Mouse (Mus musculus): Measurements from ENCODE around the gene Adck1. TPM values are rescaled to one million over a fixed set of nuclear protein-coding genes. Genes with fewer than 3 reads are reported as not detected.
"Not testable (repeated sequence)": the region's sequence is repeated elsewhere in the genome, so short reads cannot be mapped to it uniquely, and the experiment has no call there.

The Adck1 gene
- total RNA-seq (2021): 21.8 and 25.1 TPM in 2 replicates
- long read RNA-seq, experiment 1, transcript Adck1-202 (11 exons, 2,199 nt): minor isoform, 15 of 56 reads
- long read RNA-seq, experiment 1, transcript Adck1-204 (11 exons, 2,253 nt): minor isoform, 6 of 56 reads
- long read RNA-seq, experiment 1, transcript Adck1-201 (11 exons, 2,158 nt): major isoform, 16 of 56 reads
- long read RNA-seq, experiment 1, partial matches to known transcripts: 5 of 56 reads
- long read RNA-seq, experiment 1, other reads (novel, unspliced or antisense): 14 of 56 reads
- long read RNA-seq, experiment 2, transcript Adck1-201 (11 exons, 2,158 nt): major isoform, 14 of 42 reads
- long read RNA-seq, experiment 2, transcript Adck1-202 (11 exons, 2,199 nt): minor isoform, 11 of 42 reads
- long read RNA-seq, experiment 2, partial matches to known transcripts: 6 of 42 reads
- long read RNA-seq, experiment 2, other reads (novel, unspliced or antisense): 6 of 42 reads

GRCm38 (mm10) chr12:88360441-88361119 lies at the start of gene Adck1:
Gene Adck1 (plus strand): TSS chr12:88360554.
- DNase-seq: peak; percentile 93

DNA sequence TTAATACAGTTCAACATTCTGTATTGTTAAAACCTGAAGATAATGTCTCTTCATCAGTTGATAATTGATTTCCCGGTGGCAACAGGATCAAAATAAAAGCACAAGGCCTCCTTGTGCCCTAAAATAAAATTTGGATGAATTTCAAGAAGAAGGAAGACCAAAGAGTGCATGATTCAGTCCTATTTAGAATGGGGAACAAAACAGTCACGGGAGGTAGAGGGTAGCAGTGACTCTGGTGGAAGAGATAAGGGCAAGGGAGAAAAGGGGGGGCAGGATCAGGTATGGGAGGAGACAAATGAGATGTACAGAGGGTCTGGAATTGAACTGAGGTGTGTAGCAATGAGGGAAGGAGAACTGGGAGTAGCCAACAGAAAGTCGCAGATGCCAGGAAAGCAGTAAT lies 45.8 kb upstream of the Adck1 start:
- no peak for DNase-seq

- not testable (repeated sequence) for DNase-seq
These were observed 36.4 kb upstream of the Adck1 start, which contains the start of gene Gm5039 for GRCm38 (mm10) chr12:88323926-88324325. Gene Gm5039 (minus strand): TSS chr12:88324026.

GRCm38 (mm10) chr12:88336662-88337413 lies 23.5 kb upstream of the Adck1 start:
- not testable (repeated sequence) for DNase-seq

DNA sequence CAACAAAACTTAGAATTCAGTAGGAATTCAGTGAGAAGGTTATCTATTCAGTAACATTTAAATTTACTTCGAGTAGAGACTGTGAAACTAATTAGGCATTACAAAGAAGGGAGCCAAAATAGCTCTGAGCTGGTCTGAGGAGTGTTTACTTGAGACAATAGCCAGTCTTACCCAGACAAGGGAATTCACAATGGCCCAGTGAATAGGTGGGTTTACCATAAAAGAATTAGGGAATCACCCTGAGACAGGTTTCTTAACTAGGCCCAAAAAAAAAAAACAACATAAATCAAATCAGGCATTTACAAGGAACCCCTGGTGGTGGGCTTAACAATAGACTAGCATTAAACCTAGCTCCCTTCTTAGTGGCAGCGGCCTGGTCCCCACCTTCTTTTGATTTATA lies 19.1 kb upstream of the Adck1 start:
- not testable (repeated sequence) for DNase-seq

GRCm38 (mm10) chr12:88354182-88354702 lies 6.1 kb upstream of the Adck1 start:
- peak; percentile 12 for DNase-seq

- DNase-seq: no peak
These were observed 729 bp downstream of the Adck1 start for GRCm38 (mm10) chr12:88361120-88361445.

- no peak for DNase-seq
These were observed 7.3 kb downstream of the Adck1 start for GRCm38 (mm10) chr12:88367673-88368072.

DNA sequence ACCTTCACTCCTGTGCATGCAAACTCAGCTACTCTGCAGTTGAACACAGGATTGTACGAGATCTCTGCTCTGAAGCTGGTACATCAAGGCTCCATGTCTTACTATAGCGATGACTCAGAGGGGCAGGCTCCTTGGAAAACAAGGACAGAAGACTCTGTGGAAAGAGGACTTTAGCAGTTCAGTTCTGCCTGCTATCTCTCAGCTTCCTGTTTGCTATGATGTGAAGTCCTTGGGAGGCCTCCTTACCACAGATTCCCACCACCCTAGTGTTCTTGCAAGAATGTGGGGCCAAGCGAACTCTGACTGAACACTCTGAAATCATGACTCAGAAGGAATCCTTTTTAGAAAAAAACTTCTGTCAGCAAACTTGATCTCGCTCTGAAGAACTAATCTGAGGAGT lies 8.3 kb downstream of the Adck1 start:
- peak; percentile 33 for DNase-seq

DNA sequence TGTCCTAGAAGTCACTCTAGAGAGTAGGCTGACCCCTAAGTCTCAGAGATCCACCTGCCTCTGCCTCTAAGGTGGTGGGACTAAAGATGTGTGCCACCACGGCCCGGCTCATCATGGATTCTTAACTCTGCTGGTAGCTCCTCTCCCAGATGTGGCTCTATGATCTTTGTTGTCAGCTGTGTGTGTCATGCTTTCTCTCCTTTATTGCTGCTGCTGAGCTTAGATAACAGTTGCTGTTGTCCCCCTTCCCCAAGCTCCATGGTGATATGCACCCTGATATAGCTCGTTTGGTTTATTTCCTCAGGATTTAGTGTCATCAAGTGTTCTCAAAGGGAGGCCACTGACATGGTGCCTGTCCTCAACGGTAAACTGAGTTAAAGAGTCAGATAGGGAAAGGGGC lies 9.3 kb downstream of the Adck1 start:
- DNase-seq: not testable (repeated sequence)

DNA sequence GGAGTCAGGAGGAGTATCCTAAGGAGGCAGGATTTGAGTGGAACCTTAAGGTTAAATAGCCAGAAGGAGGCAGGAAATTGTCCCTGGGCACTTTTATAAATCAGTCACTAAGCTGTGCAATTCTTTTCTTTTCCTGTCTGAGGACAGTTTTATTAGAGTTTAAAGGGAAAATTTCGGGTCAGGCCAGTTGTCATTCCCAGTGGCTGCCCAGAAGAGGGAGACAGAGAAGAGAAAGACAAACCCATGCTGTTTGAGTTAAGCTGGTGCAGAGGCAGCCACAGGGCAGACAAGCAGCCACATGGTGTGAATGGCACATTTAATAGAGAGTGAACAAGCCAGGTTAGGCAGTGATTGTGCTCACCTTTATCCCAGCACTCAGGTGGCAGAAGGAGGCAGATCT lies 10.0 kb downstream of the Adck1 start:
- not testable (repeated sequence) for DNase-seq

GRCm38 (mm10) chr12:88372018-88372417 lies 11.7 kb downstream of the Adck1 start:
- no peak for DNase-seq

- DNase-seq: peak; percentile 12
These were observed 16.5 kb downstream of the Adck1 start for GRCm38 (mm10) chr12:88376820-88377219.

DNA sequence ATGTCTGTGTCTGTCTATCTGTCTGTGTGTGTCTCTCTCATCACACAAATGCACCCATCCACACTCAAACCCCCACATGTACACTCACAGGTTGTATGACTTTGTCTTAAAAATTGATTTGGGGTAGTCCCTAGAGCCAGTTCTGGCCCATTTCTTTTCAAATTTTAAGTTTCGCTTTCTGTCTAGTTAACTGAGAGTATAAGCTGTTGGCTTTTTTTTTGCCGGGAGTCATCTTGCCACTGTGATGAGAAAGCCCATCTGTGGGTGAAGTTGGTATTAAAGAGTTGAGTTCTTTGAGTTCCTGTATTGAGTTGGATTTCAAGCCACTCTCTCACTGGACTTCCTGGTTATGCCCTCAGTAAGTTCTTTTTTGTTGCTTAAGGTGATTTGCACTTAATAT lies 17.9 kb downstream of the Adck1 start:
- no peak for DNase-seq

- DNase-seq: no peak
These were observed 28.5 kb downstream of the Adck1 start for GRCm38 (mm10) chr12:88388832-88389231.

DNA sequence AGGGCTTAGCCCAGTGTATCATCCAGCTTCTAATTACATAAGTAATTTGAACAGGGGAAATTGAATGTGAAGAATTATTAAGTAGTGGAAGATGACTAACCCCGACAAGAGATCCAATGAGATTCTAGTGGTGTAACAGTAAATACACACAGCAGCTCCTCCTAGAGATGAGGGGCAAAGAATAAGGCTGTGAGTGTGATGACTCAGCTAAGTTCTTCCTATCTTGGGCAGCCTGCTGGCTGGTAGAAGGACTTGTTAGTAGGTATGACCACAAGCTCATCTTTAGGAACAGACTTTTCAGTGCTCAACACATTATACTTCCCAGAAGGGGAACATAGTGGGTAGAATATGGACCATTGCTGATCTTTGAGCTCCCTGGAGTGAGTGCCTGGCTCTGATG lies 38.3 kb downstream of the Adck1 start:
- no peak for DNase-seq

GRCm38 (mm10) chr12:88403541-88403940 lies 43.2 kb downstream of the Adck1 start:
- DNase-seq: no peak

DNA sequence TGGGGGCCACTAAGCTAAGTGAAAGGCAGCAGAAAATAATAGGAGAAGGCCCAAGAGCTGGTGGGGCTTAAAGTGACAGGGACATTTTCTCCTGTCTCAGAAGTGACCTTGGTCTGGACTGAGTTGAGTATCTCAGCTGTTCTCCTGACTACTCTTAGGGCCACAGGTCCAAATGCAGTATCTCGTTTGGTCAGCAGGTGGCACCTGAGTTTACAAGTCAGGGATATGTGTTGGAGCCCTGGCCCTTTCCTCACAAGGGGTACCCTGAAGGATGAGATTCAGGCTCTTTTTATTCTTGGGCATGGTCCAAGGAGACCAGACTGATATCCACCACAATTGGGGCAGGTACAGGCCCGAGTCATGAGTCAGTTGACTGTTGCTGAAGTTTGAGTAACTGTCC lies 44.8 kb downstream of the Adck1 start:
- DNase-seq: peak; percentile 71

- DNase-seq: no peak
These were observed 47.6 kb downstream of the Adck1 start for GRCm38 (mm10) chr12:88407996-88408322.

- DNase-seq: no peak
These were observed 48.1 kb downstream of the Adck1 start for GRCm38 (mm10) chr12:88408323-88409047.

DNA sequence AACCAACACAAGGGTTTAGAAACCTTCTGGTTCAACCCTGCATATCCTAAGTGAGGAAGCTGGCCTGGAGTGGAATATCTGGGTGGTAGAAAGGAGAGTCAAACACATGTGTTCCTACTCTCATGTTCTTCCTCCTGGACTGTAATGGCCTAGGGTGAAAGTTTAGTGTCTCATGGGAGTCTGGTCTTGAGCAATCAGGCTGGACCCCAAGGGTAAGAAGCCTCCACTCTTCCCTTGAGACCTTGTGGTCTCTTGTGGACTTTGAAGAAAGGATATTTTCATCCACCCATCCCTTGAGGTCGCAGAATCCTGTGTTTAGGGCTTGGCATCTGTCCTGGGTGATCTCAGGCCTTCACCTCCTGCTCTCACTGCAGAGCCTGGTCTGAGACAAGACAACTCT lies 52.9 kb downstream of the Adck1 start:
- DNase-seq: no peak

Measured in adrenal gland, postnatal 14 days (tissue).